Mouse (Mus musculus) layer of hippocampus, postnatal 10 days (tissue): ENCODE data around the gene Camsap2. TPM values are rescaled to one million over a fixed set of nuclear protein-coding genes. Genes with fewer than 3 reads are reported as not detected.

Experiments used
- DNase-seq, 2 experiments: peaks; one replicate each; pipeline ENCODE4 v3.0.0; 2021; ENCODE audit warnings: low spot score in 2 of 2
- total RNA-seq, 2 experiments: library from RNA; stranded (reverse); gene quantifications; 2 replicates each; pipeline ENCODE4 v1.2.3; 2021

Gene Camsap2
- total RNA-seq, 2 experiments from 2014 or later = 149 to 165 TPM

DNA sequence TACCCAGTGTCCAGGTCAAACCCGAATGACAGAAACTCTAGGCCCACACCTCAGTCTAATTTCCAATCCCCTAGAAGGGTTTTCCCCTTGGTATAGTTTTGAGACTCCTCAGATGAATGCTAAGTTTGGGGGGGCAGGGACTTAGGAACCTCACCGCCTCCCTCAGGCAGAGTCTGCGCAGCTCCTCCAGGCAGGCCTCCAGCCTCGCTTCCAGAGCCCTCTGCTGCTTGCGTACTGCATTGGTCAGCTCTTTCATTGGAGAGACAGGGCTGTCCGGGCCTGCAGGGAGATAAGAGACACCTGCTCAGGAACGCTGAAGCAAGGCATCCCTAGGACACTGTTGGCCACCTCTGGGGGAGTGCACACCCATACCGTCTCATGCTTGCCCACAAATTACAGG, 119.3 kb downstream of the Camsap2 start:
- DNase-seq = no peak

DNA sequence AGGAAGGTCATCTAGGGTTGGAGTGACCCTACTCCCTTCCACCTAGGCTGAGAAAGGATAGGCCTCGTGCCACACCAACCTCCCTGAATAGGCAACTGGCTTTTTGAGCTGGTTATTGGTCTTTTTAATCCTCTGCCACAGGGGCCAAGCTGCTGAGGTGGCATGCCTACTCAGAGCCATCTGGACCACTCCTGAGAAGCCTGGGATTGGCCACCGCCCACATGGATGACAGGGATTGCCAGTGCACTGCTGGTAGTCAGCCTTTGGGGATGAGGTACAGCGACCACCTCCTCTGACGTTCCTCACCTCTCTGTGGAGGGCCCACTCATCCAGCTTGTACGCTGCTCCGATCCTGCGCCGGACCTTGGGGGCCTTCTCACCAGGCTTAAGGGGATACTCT, 120.1 kb downstream of the Camsap2 start:
- DNase-seq = no peak

DNA sequence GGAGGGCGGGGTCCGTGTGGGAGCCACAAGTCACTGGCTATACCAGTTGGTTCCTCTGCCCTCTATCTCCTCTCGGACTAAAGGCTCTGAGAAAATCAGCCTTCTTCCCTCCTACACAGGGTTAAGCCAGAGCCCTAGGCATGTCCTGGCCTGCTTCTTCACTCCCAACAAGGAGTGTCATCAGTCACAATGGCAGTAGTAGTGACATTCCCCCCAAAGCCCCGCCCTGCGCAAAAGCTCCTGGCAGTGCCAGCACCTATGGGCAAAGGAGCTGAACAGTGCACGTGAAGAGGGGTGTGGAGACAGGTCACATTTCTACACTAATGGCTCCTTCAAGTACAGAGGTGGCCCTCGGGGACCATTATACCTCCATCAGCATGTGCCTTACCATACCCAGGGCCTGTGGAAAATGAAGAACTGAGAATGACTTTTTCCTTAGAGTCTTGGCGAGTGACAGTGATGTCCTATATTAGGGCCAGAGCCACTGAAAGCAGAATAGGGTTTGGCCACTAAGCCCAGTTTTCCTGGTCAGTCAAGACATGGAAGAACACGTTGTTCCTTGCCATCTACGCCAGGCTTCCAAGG, 122.1 kb downstream of the Camsap2 start:
- DNase-seq = no peak

DNA sequence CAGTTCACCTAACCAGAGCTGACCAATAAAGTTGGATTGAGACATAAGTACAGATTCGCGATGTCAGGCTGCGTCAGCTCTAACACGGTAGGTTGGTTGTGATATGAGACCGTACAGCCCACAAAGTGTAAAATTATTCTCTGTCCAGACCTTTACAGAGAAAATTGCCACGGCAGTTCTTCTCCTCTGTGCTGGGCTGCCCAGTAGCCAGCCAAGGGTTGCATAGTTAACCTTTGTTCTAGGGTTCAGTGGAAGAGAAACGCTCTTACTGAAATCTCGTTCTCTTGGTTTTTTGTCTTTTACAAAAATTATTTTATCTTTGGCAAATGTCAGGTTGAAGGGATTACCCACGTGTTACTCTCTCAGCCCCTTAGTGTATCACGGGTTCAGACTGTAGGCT, 123.5 kb downstream of the Camsap2 start:
- DNase-seq = no peak

DNA sequence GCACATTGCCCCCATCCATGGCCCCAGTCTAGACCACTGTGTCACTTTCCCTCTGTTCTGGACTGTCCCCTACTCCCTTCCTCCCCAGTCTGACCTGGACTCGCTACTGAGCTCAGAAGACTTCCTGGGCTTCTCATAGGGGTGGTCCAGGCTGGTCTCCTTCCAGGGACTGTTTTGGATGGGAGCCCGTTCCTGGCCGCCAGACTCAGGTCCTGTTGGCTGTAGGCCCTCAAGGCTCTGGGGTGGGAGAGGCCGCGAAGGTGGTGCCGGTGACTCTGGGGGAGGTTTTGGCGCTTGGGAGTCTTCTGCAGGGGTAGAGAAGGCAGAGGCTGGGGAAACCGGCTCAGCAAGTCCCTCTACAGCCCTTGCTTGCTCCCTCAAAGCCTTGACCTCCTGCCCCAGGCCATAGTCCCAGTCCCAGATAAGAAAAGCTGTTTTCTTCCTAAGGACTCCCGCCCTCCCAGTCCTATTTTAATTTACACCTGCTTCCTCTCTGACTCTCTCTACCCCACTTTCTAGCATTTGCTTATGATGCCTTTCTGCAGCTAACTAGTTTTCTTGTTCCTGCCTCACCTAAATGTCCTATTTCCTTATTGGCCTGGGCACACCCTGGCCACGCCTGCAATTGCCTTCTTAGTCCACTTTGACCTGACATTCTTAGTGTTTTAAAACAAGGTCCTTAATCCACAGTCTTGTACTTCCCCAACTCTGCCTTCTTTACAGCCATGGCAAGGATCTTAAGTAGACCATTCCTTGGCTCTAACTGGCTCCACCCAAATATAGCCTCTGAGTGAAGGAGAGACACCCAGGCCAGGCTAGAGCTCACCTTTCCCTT, 125.7 kb downstream of the Camsap2 start:
- no peak for DNase-seq

Other genes starting within 250 kb of the Camsap2 start
- 100 to 1,000 TPM; 182 to 199 TPM for gene Kif21b, start 214.7 kb downstream of the Camsap2 start, total RNA-seq
- gene Mroh3, start 133.3 kb downstream of the Camsap2 start, total RNA-seq = 1 to 10 TPM; 2.2 to 2.3 TPM
- 1 to 10 TPM; 7.6 TPM for gene Inava, start 111.8 kb downstream of the Camsap2 start, total RNA-seq
- 10 to 100 TPM; 10.4 to 13.2 TPM for gene Gpr25, start 85.2 kb downstream of the Camsap2 start, total RNA-seq
- 10 to 100 TPM; 10.2 to 10.9 TPM for gene Ddx59, start 69.2 kb upstream of the Camsap2 start, total RNA-seq
- gene Kif14, start 120.2 kb upstream of the Camsap2 start, total RNA-seq = 1 to 10 TPM; 1.4 to 1.6 TPM